Mouse (Mus musculus) myocyte (in vitro differentiated cells): ENCODE measurements at regions not wholly inside any gene's neighbourhood (a gene's known extent, or its start where the extent isn't known, plus 50 kb on each side); places are given as distances from the start of the nearest gene placed in this dataset.

ENCODE experiments used
- H3K27me3 ChIP-seq: one replicate; pipeline ENCODE4 v1.6.1; 2011; ENCODE audit not compliant: control insufficient read depth, insufficient read depth, insufficient read length
- H3K36me3 ChIP-seq: one replicate; pipeline ENCODE4 v1.6.1; 2011; ENCODE audit not compliant: control insufficient read depth, insufficient read depth
- H3K4me2 ChIP-seq: one replicate; pipeline ENCODE4 v1.6.1; 2011; ENCODE audit warnings: low read depth, control low read depth
- H3K4me3 ChIP-seq: one replicate; pipeline ENCODE4 v1.5.1; 2011; ENCODE audit warnings: mild to moderate bottlenecking, control low read depth, moderate library complexity
- H3K79me2 ChIP-seq: one replicate; pipeline ENCODE4 v1.6.1; 2011; ENCODE audit not compliant: control insufficient read depth, insufficient read depth
- H3ac ChIP-seq: one replicate; pipeline ENCODE4 v1.6.1; 2011; ENCODE audit not compliant: control insufficient read depth, insufficient read length
- CEBPB ChIP-seq: IDR thresholded peaks from 2 replicates; pipeline ENCODE4 v1.6.1; 2011; ENCODE audit warnings: mild to moderate bottlenecking, moderate library complexity; ENCODE audit not compliant: poor library complexity, insufficient read depth, severe bottlenecking
- E2F4 ChIP-seq: IDR thresholded peaks from one replicate; pipeline ENCODE4 v1.6.1; 2011; ENCODE audit warnings: mild to moderate bottlenecking, control low read depth, moderate library complexity; ENCODE audit not compliant: insufficient read depth
- MAX ChIP-seq: IDR thresholded peaks from one replicate; pipeline ENCODE4 v1.6.1; 2011; ENCODE audit warnings: low read depth, mild to moderate bottlenecking, control low read depth
- MYOD1 ChIP-seq, 3 experiments: IDR thresholded peaks; one replicate each; pipeline ENCODE4 v1.6.1; 2011; ENCODE audit warnings: control low read depth in 2 of 3, low read depth in 2 of 3, mild to moderate bottlenecking in 2 of 3, moderate library complexity in 1 of 3; ENCODE audit not compliant: insufficient read length in 2 of 3, control insufficient read depth in 1 of 3
- MYOG ChIP-seq, 3 experiments: IDR thresholded peaks; one replicate each; pipeline ENCODE4 v1.6.1; 2011; ENCODE audit warnings: control low read depth in 2 of 3, low read depth in 2 of 3, mild to moderate bottlenecking in 2 of 3; ENCODE audit not compliant: insufficient read length in 2 of 3, control insufficient read depth in 1 of 3, insufficient read depth in 1 of 3
- POLR2A ChIP-seq: IDR thresholded peaks from one replicate; pipeline ENCODE4 v1.6.1; 2011; ENCODE audit warnings: low read depth, mild to moderate bottlenecking, control low read depth, moderate library complexity; ENCODE audit not compliant: insufficient read length
- POLR2AphosphoS2 ChIP-seq: IDR thresholded peaks from one replicate; pipeline ENCODE4 v1.6.1; 2011; ENCODE audit warnings: low read depth, control low read depth; ENCODE audit not compliant: insufficient read length
- REST ChIP-seq: IDR thresholded peaks from one replicate; pipeline ENCODE4 v1.6.1; 2011; ENCODE audit warnings: mild to moderate bottlenecking, control low read depth, moderate library complexity; ENCODE audit not compliant: insufficient read depth, insufficient read length
- SRF ChIP-seq: IDR thresholded peaks from one replicate; pipeline ENCODE4 v1.6.1; 2011; ENCODE audit warnings: low read depth; ENCODE audit not compliant: control insufficient read depth, insufficient read length
- TCF12 ChIP-seq: IDR thresholded peaks from one replicate; pipeline ENCODE4 v1.6.1; 2011; ENCODE audit warnings: mild to moderate bottlenecking, control low read depth; ENCODE audit not compliant: poor library complexity, insufficient read depth, severe bottlenecking
- TCF3 ChIP-seq: IDR thresholded peaks from one replicate; pipeline ENCODE4 v1.6.1; 2011; ENCODE audit warnings: low read depth, control low read depth; ENCODE audit not compliant: insufficient read length
- USF1 ChIP-seq: IDR thresholded peaks from one replicate; pipeline ENCODE4 v1.6.1; 2011; ENCODE audit warnings: low read depth, mild to moderate bottlenecking, control low read depth, moderate library complexity

DNA sequence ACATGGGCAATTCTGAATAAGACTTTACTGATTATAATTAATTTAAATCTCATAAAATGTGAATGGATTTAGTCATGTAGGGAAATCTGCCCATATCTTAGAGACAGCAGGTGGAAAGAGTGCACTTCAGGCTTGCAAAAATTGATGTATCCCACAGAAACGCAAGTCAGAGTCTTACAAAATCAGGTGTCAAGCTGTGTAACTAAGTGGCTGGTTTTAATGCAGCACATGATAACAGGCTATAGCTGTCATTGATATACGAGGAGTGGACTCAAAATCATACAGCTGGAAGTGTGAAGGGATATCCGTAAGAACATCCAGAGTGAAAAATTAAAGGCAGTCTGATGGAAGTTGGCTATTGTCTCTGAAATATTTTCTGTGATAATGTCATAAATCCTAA lies 408.6 kb downstream of the Casp12 start:
- Histone ChIP-seq H3ac (no peak overlapping the region), H3K27me3 (no peaks in the 10 kb centered on the region)

GRCm38 (mm10) chr9:5761215-5761614 lies 407.2 kb upstream of the Pdgfd start:
- no peaks in the 10 kb centered on the region for H3K79me2 ChIP-seq
- H3K4me2 ChIP-seq = no peak overlapping the region
- no peaks in the 10 kb centered on the region for H3K27me3 ChIP-seq
- H3ac ChIP-seq = no peak overlapping the region
- no peak overlapping the region for H3K4me3 ChIP-seq
- H3K36me3 ChIP-seq = no peaks in the 10 kb centered on the region
- no peak for TF ChIP-seq MYOD1 (IDR thresholded peaks at IDR 0.05; ENCODE audit: control insufficient read depth in 1 of 3, insufficient read length in 2 of 3, low read depth in 2 of 3)
- no peak for TF ChIP-seq MYOG (IDR thresholded peaks at IDR 0.05; ENCODE audit: control insufficient read depth in 1 of 3, insufficient read depth in 1 of 3, insufficient read length in 2 of 3, low read depth in 2 of 3)
- TF ChIP-seq POLR2AphosphoS2 = no peak

More for the DNA sequence above, 408.6 kb downstream of the Casp12 start:
- TF ChIP-seq CEBPB = no peak
- no peak for TF ChIP-seq MAX
- no peak for TF ChIP-seq REST
- TF ChIP-seq MYOD1 (IDR thresholded peaks at IDR 0.05; ENCODE audit: control insufficient read depth in 1 of 3, insufficient read length in 2 of 3, low read depth in 2 of 3) = no peak
- TF ChIP-seq SRF = no peak
- TF ChIP-seq POLR2A = no peak
- TF ChIP-seq E2F4 = no peak
- no peak for TF ChIP-seq USF1
- TF ChIP-seq TCF12 = no peak
- no peak for TF ChIP-seq MYOG (IDR thresholded peaks at IDR 0.05; ENCODE audit: control insufficient read depth in 1 of 3, insufficient read depth in 1 of 3, insufficient read length in 2 of 3, low read depth in 2 of 3)
- TF ChIP-seq POLR2AphosphoS2 = no peak
- no peak for TF ChIP-seq TCF3
- no peak overlapping the region for H3K4me3 ChIP-seq
- no peak overlapping the region for H3K4me2 ChIP-seq
- H3K36me3 ChIP-seq = no peaks in the 10 kb centered on the region
- no peaks in the 10 kb centered on the region for H3K79me2 ChIP-seq

- H3K4me3 ChIP-seq = no peak overlapping the region
- no peaks in the 10 kb centered on the region for H3K27me3 ChIP-seq
- TF ChIP-seq TCF12 = no peak
- no peak for TF ChIP-seq MYOD1 (IDR thresholded peaks at IDR 0.05; ENCODE audit: control insufficient read depth in 1 of 3, insufficient read length in 2 of 3, low read depth in 2 of 3)
- no peak for TF ChIP-seq CEBPB
- TF ChIP-seq MAX = no peak
- TF ChIP-seq REST = no peak
- TF ChIP-seq E2F4 = no peak
- no peak for TF ChIP-seq SRF
- no peak for TF ChIP-seq POLR2A
- no peak overlapping the region for H3ac ChIP-seq
- no peak overlapping the region for H3K4me2 ChIP-seq
- H3K79me2 ChIP-seq = no peaks in the 10 kb centered on the region
- no peaks in the 10 kb centered on the region for H3K36me3 ChIP-seq
Measured at GRCm38 (mm10) chr9:5769927-5770326, 398.5 kb upstream of the Pdgfd start.

DNA sequence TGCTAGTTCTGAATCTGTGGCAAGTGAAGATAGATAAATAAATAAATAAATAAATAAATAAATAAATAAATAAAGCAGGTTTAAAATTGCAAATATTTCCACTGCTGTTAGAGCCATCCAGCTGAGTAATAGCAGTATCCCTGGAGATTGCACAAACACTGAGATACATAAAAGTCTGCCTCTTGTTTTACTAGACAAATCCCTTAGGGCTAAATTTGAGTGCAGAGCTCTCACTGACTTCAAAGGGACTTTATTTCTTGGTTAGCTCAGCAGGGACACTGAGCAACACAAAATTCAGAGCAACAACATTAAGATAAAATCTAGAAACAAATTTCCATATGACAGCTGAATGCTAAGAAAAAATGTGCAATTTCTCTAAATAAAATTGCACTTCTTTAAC lies 397.2 kb upstream of the Pdgfd start:
- Histone ChIP-seq H3K4me3 (no peak overlapping the region), H3K79me2 (no peaks in the 10 kb centered on the region), H3ac (no peak overlapping the region), H3K4me2 (no peak overlapping the region), H3K27me3 (no peaks in the 10 kb centered on the region), H3K36me3 (no peaks in the 10 kb centered on the region)
- no peak for TF ChIP-seq POLR2A
- no peak for TF ChIP-seq CEBPB
- TF ChIP-seq REST = no peak
- TF ChIP-seq SRF = no peak
- no peak for TF ChIP-seq USF1
- TF ChIP-seq TCF12 = no peak
- no peak for TF ChIP-seq MYOD1 (IDR thresholded peaks at IDR 0.05; ENCODE audit: control insufficient read depth in 1 of 3, insufficient read length in 2 of 3, low read depth in 2 of 3)
- no peak for TF ChIP-seq TCF3
- no peak for TF ChIP-seq E2F4
- TF ChIP-seq MYOG (IDR thresholded peaks at IDR 0.05; ENCODE audit: control insufficient read depth in 1 of 3, insufficient read depth in 1 of 3, insufficient read length in 2 of 3, low read depth in 2 of 3) = no peak
- no peak for TF ChIP-seq MAX
- no peak for TF ChIP-seq POLR2AphosphoS2
